Mouse (Mus musculus) E14TG2a.4 (cell line): ENCODE data around the gene Tada1.

Source experiments
- CTCF ChIP-seq: conservative IDR thresholded peaks from 2 replicates; pipeline ENCODE4 v1.5.1; 2014; ENCODE audit warnings: low read length
- POU5F1 ChIP-seq: IDR thresholded peaks from 2 replicates; pipeline ENCODE4 v1.6.1; 2014; ENCODE audit warnings: low read length, borderline replicate concordance

DNA sequence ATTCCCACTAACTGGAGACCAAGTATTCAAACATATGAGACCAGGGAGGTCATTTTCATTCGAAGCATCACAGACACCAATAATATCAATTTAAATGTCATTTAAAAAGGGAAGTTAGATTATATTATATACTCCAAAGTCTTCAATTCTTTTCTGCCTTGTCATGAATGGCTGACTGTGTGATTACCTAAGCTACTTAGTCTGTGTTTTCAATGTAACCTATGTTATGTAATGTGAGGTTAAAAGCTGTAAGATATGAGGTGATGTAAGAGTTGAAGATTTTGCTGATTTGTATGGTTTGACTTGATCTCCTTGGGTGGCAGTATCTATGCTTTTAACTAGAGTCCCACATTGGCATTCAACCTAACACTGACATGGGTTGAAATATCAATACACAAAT, 36.4 kb upstream of the Tada1 start:
- TF ChIP-seq CTCF (no peak), POU5F1 (no peak)
